Mouse (Mus musculus) thymus, adult 18-20 months (tissue): ENCODE measurements around the gene Il1a.

Experiments used
- DNase-seq, 2 experiments: peaks; one replicate each; pipeline ENCODE4 v3.0.0; 2022; ENCODE audit warnings: mixed read lengths in 2 of 2

The Il1a gene

DNA sequence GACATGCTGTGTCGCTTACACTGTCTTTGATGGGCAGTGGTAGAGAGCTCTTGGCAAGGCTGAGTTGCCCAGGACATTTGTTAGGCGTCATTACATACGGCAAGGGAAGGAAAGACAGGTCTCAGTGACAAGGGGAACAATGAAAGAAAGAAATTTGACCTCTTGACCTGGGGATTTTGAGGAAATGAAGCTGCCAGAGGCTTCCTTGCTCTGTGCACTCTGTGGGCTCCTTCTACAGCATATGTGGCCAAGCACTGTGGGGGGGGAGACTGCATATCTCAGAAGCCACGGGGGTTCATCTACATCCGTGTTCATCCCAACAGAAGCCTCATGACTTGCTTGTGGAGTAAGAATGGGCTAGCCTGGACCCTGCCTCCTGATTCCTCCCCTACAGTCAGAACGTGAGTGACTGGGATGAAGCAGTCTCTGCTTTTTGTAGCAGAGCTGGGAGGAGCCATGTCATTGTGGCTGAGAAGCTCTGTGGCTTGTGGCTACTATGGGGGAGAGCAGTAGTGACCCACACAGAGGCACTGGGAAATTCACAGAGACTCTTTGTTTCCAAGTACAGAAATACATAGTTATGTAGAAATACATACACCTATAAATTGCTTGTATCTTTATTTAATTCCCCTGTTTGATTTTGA, 48.5 kb downstream of the Il1a start:
- DNase-seq, result no peak

DNA sequence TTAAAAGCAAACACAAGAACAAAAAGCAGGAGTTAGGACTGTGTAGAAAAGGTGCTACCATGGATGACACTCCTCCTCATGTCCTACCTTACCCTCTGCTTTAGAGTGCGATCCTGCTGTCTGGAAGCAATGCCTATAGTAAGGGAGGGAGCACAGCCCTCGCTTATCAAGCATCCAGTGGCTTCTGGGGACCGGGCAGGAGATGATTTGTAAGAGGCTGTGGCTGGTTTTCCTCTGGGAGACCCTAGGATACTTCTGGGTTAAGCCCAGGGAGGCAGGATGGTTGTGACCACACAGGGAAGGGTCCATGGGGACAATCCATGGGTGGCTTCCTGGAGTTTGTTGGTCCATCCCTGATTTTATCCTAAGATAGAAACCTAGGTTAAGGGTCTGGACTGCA, 49.1 kb downstream of the Il1a start:
- no peak for DNase-seq

- DNase-seq, result peak in 1 of 2 experiments; percentile 31
Measured at GRCm38 (mm10) chr2:129258475-129259211, 51.1 kb downstream of the Il1a start.

DNA sequence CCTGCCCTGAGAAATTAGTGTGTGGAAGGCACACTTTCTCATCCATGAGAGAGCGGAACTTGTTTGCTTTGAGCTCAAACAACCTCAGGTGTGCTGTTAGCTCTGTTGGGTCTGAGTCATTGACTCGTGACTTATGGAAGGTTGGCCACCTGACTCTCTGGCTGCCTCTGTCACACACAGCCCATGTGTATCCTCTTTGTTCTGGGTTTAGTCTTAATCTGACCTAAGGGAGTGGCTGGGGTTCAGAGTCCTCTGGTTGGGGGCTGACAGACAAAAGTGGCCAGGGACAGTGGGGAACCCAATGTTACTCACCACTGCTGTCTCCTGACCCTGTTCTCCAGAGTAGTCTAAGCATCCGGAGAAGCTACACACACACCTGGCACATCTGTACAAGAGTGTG, 51.7 kb downstream of the Il1a start:
- no peak for DNase-seq

DNA sequence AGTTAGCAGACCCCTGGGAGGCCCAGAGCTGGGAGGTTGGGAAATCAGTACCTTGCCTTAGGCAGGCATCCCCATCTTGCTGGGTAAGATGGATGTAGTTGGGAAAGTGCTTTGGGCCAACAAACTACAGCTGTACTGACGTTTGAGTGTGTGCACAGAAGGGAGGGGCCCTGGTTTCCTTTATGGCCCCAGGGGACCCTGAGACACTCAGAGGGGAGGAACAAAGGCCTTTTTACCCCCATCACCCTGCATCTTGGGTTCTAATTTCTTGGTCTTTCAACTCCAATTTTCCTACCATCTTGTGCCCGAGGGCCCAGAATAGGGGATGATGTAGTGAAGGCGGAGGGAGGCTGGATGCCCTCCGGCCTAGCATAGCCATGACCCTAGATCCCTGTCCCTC, 53.8 kb downstream of the Il1a start:
- DNase-seq, result no peak

GRCm38 (mm10) chr2:129254076-129254475, 55.7 kb downstream of the Il1a start:
- DNase-seq, result no peak

DNA sequence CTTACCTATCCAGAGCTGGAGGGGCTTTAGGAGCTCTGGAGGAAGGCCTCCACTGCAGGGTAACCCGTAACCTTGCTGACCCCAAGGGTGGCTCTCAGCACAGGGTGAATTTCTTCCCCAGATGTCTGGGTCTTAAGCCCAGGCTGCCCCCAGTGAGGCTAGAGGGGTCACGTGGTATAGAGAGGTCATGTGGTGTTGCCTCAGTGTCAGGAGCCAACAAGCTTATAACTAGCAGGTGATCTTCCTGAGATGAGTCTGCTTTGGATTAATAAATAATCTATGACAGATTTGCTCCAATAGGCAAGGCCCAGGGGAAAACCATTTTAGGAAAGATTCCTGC, 56.2 kb downstream of the Il1a start:
- DNase-seq, result no peak

DNA sequence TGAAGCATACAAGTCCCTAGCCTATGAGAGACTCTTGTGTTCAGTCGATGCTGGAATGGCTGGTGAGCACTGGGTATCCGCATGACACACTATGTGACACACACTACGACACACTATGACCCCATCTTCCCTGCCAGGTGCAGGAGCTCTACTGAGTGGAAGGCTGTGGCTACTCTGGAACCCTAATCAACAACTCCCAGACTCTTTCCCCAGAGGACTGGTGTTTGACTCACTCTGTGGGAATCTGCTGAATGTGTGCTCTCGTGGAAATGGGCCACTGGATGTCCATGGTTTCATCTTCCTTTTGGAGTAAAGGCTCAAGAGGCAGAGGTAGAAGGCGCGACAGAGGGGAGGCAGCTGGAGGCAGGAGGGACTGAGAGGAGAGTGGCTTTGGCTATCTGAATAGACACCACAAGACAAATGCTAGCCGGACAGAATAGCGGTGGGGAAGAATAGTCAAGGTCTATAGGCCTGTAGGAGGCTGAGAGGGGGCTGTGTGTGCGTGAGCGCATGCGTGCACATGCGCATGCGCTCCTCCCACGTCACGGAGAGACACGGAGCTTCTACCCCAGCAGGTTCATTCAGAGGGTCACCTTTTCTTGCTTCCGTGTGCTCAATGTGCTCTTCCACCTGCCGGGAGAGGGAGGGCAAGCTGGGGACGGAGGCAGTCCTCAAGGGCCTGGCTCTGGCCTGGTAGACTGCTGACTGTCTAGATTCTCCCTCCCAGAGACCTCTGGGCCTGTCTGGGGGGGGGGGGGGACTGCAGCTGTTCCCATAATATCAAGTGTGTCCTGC, 56.7 kb downstream of the Il1a start:
- no peak for DNase-seq
